Mouse (Mus musculus): ENCODE results near the gene Zbtb37. TPM values are rescaled to one million over a fixed set of nuclear protein-coding genes. Genes with fewer than 3 reads are reported as not detected.

Zbtb37 gene
- polyA plus RNA-seq, 1 experiment = 0.32 TPM

DNA sequence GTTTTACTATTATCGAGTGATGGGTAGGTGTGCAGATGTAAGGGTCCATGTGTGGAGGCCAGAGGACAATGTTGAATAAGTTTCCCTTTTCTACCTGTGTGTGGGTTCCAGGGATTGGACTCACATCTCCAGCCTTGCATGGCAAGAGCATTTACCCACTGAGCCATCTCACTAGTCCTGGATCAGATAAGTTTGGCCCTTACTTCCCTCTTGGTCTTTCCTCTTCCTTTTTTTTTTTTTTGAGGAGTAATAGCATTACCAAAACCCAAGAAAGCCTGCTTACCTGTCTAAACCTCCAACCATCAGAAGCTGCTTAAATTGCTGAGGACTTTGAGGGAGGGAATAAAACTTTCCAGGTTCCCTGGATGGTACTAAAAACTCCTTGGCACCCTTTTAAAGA lies 22.5 kb upstream of the Zbtb37 start:
- whole genome bisulfite sequencing = 96% methylated on average over 1 of the region's 1 CpGs
- Histone ChIP-seq H3K27ac (ENCODE audit: insufficient read depth, low read depth, low read length) (no peak overlapping the region), H3K36me3 (ENCODE audit: control insufficient read depth, insufficient read depth, low read length) (peaks cover 27% of the 10 kb centered on the region), H3K27me3 (ENCODE audit: control insufficient read depth, insufficient read depth, low read length) (no peaks in the 10 kb centered on the region), H3K4me1 (ENCODE audit: control insufficient read depth, insufficient read depth, insufficient read length, low read length) (no peaks in the 10 kb centered on the region), H3K4me3 (ENCODE audit: low read depth, low read length) (no peak overlapping the region)
- TF ChIP-seq POLR2A (IDR thresholded peaks at IDR 0.05; ENCODE audit: low read depth, low read length) (no peak), CTCF (IDR thresholded peaks at IDR 0.05; ENCODE audit: extremely low read depth, insufficient read length, insufficient replicate concordance, low read depth, low read length) (no peak)

DNA sequence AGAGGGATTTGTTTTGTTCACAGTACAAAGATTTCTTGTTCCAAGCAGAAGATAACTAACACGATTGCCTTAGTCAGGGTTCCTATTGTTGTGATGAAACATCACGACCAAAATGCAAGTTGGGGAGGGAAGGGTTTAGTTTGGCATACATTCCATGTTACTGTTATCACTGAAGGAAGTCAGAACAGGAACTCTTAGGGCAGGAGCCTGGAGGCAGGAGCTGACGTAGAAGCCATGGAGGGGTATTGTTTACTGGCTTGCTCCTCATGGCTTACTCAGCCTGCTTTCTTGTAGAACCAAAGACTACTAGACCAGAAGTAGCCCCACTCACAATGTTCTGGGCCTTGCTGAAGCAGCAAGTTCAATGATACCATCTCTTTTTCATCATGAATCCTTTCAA lies 12.3 kb upstream of the Zbtb37 start:
- no peak overlapping the region for H3K4me3 ChIP-seq (ENCODE audit: low read depth, low read length)
- no peak overlapping the region for H3K27ac ChIP-seq (ENCODE audit: insufficient read depth, low read depth, low read length)
- H3K36me3 ChIP-seq (ENCODE audit: control insufficient read depth, insufficient read depth, low read length) = peaks cover 21% of the 10 kb centered on the region
- TF ChIP-seq POLR2A (IDR thresholded peaks at IDR 0.05; ENCODE audit: low read depth, low read length) (no peak), CTCF (IDR thresholded peaks at IDR 0.05; ENCODE audit: extremely low read depth, insufficient read length, insufficient replicate concordance, low read depth, low read length) (no peak)
- WGBS = 83% methylated on average over 3 of the region's 3 CpGs
- H3K4me1 ChIP-seq (ENCODE audit: control insufficient read depth, insufficient read depth, insufficient read length, low read length) = no peaks in the 10 kb centered on the region
- no peaks in the 10 kb centered on the region for H3K27me3 ChIP-seq (ENCODE audit: control insufficient read depth, insufficient read depth, low read length)

DNA sequence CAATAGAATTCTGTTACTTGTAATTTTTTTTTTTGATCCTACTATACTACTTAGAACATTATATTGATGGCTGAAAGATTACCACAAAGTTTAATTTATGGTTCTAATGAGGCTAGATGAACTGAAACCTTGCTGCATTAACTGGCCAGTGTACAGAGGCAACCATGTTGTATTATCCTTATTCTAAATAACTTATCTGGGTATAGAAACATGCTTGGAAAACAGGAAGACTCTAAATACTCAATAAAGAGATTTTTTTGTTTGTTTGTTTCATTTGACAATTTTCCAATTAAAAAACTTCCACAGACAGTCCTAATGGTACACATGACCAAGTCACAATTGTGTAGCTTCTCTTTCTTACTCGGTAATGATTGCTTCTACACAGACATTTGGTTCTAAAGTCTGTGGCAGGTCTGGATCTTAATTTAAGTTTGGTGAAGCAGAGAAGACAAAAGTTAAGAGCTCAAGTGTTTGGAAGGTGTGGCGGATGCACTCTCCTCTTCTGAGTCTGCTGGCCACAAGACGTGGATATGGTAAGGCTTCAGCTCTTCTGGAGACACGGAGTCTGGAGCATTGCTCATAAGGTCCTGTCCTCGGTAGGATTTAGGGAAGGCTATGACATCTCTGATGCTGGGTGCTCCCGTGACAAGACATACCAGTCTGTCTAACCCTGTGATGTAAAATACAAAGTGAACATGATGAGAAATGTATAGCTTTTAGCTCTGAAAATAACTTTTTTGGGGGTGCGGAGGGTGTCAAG lies 6.8 kb upstream of the Zbtb37 start:
- peaks cover 35% of the 10 kb centered on the region for H3K36me3 ChIP-seq (ENCODE audit: control insufficient read depth, insufficient read depth, low read length)
- WGBS = 91% methylated on average over 7 of the region's 7 CpGs
- no peak overlapping the region for H3K27ac ChIP-seq (ENCODE audit: insufficient read depth, low read depth, low read length)
- no peak overlapping the region for H3K4me3 ChIP-seq (ENCODE audit: low read depth, low read length)
- no peak for TF ChIP-seq POLR2A (IDR thresholded peaks at IDR 0.05; ENCODE audit: low read depth, low read length)
- H3K27me3 ChIP-seq (ENCODE audit: control insufficient read depth, insufficient read depth, low read length) = no peaks in the 10 kb centered on the region
- peaks cover 1% of the 10 kb centered on the region; the same call in 1 of the 2 replicates for H3K4me1 ChIP-seq (ENCODE audit: control insufficient read depth, insufficient read depth, insufficient read length, low read length)

DNA sequence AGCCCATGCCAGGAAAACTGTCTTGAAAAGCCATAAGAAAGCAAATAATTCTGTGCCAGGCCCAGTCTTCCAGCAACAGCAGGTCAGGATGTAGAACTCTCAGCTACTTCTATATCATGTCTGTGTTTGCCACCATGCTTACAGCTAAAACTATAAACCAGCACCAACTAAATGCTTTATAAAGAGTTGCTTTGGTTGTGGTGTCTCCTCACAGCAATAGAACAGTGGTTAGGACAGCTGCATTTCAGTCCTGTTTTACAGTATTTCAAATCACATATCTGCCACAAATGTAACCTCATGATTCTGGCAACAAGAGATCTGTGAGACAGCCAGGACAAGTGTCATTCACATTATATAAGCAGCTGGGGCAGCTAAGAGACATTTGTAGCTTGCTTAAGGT lies 6.2 kb upstream of the Zbtb37 start:
- Histone ChIP-seq H3K4me3 (ENCODE audit: low read depth, low read length) (no peak overlapping the region), H3K27me3 (ENCODE audit: control insufficient read depth, insufficient read depth, low read length) (no peaks in the 10 kb centered on the region), H3K36me3 (ENCODE audit: control insufficient read depth, insufficient read depth, low read length) (peaks cover 37% of the 10 kb centered on the region), H3K27ac (ENCODE audit: insufficient read depth, low read depth, low read length) (no peak overlapping the region), H3K4me1 (ENCODE audit: control insufficient read depth, insufficient read depth, insufficient read length, low read length) (peaks cover 6% of the 10 kb centered on the region; the same call in 1 of the 2 replicates)
- TF ChIP-seq CTCF (IDR thresholded peaks at IDR 0.05; ENCODE audit: extremely low read depth, insufficient read length, insufficient replicate concordance, low read depth, low read length) (no peak), POLR2A (IDR thresholded peaks at IDR 0.05; ENCODE audit: low read depth, low read length) (no peak)

DNA sequence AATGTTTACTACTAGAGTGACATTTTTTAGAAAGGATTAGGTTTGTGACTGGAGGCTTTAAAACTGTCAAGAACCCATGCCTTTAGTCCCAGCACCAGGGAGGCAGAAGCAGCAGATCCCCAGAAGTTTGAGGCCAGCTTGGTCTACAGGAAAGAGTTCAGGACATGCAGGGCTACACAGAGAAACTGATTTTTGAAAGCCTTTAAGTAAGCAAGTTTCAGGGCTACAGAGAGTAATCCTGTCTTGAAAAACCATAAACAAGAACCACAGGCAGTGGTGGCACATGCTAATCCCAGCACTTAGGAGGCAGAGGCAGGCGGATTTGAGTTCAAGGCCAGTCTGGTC lies 5.7 kb upstream of the Zbtb37 start:
- Histone ChIP-seq H3K27me3 (ENCODE audit: control insufficient read depth, insufficient read depth, low read length) (no peaks in the 10 kb centered on the region), H3K4me1 (ENCODE audit: control insufficient read depth, insufficient read depth, insufficient read length, low read length) (peaks cover 6% of the 10 kb centered on the region; the same call in 1 of the 2 replicates), H3K27ac (ENCODE audit: insufficient read depth, low read depth, low read length) (no peak overlapping the region), H3K36me3 (ENCODE audit: control insufficient read depth, insufficient read depth, low read length) (peaks cover 37% of the 10 kb centered on the region), H3K4me3 (ENCODE audit: low read depth, low read length) (no peak overlapping the region)
- WGBS = 42% methylated on average over 1 of the region's 1 CpGs
- no peak for TF ChIP-seq CTCF (IDR thresholded peaks at IDR 0.05; ENCODE audit: extremely low read depth, insufficient read length, insufficient replicate concordance, low read depth, low read length)
- TF ChIP-seq POLR2A (IDR thresholded peaks at IDR 0.05; ENCODE audit: low read depth, low read length) = no peak

DNA sequence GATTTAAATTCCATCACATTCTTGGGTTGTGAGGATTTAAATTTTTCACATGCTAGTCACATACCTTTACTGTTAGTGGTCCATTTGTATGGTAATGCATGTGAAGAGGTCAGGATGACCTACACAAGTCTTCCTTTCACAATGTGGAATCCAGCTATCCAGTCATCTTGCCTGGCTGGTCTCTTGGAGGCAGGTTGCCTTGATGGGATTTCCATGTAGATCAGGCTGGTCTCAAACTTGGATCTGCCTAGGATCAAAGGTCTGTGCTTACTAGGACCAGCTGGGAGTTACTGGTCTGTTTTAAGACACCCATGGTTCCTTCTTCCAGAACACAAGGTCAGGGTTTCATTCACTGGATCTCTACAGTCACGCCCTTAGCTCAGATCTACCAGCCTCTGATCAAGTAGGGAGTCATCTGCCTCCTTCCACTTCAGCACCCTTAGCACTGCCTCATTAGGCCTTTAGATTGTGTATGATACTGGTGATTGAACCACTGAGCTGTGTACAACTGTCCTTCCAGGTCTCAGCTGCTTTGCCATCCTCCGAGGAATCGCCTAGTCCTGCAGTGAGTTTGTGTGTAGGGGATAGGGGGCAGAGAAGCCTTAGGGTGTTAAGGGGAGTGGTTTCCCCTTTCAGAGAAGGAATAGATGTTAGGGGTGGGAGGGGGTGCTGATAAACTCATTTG lies 5.2 kb upstream of the Zbtb37 start:
- Histone ChIP-seq H3K27ac (ENCODE audit: insufficient read depth, low read depth, low read length) (no peak overlapping the region; the same call in 1 of the 2 replicates), H3K4me1 (ENCODE audit: control insufficient read depth, insufficient read depth, insufficient read length, low read length) (peaks cover 6% of the 10 kb centered on the region; the same call in 1 of the 2 replicates), H3K4me3 (ENCODE audit: low read depth, low read length) (no peak overlapping the region), H3K36me3 (ENCODE audit: control insufficient read depth, insufficient read depth, low read length) (peaks cover 33% of the 10 kb centered on the region), H3K27me3 (ENCODE audit: control insufficient read depth, insufficient read depth, low read length) (no peaks in the 10 kb centered on the region)
- WGBS = 26% methylated on average over 3 of the region's 3 CpGs
- no peak for TF ChIP-seq POLR2A (IDR thresholded peaks at IDR 0.05; ENCODE audit: low read depth, low read length)
- TF ChIP-seq CTCF (IDR thresholded peaks at IDR 0.05; ENCODE audit: extremely low read depth, insufficient read length, insufficient replicate concordance, low read depth, low read length) = no peak

DNA sequence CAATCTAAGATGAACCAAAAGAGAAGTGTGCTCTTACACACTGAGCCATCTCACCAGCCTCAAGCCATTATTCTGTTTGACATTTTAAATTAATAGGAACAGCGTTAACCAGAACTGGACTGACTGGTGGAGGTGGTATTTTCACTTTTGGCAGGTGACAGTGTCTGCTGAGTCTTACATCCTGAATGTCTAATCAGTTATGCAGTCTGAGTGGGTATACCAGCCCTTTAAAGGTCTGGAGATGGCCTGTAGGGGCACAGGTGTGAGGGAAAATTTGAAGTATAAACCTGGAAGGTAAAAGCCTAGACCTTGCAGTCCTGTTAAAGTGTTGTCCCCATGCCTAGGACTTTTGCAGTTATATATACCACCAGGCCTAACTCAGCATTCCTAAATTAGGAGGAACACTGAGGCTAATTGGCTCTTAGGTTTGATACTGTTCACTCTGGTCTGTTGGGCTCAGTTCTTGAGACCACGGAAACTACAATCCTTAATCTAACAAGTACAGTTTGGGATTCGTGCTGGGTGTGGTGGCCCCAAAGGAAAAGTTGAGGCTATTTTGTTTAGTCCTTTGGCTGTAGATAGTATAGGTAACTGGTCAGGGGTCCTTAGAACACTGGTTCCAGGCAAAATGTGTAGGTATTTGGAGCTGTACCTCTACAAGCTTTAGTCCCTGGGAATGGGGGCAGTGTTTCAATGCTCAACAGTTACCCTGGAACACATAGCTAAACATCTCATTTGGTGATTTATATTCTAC lies 4.5 kb upstream of the Zbtb37 start:
- no peak overlapping the region for H3K4me3 ChIP-seq (ENCODE audit: low read depth, low read length)
- peaks cover 31% of the 10 kb centered on the region for H3K36me3 ChIP-seq (ENCODE audit: control insufficient read depth, insufficient read depth, low read length)
- TF ChIP-seq POLR2A (IDR thresholded peaks at IDR 0.05; ENCODE audit: low read depth, low read length) (no peak), CTCF (IDR thresholded peaks at IDR 0.05; ENCODE audit: extremely low read depth, insufficient read length, insufficient replicate concordance, low read depth, low read length) (no peak)
- no peak overlapping the region for H3K27ac ChIP-seq (ENCODE audit: insufficient read depth, low read depth, low read length)
- 31% methylated on average over 3 of the region's 3 CpGs for WGBS
- peaks cover 6% of the 10 kb centered on the region; the same call in 1 of the 2 replicates for H3K4me1 ChIP-seq (ENCODE audit: control insufficient read depth, insufficient read depth, insufficient read length, low read length)
- no peaks in the 10 kb centered on the region for H3K27me3 ChIP-seq (ENCODE audit: control insufficient read depth, insufficient read depth, low read length)

Measured in small intestine, adult 2 months (tissue).